Mouse (Mus musculus): ENCODE measurements around the gene Spns2. TPM values are rescaled to one million over a fixed set of nuclear protein-coding genes. Genes with fewer than 3 reads are reported as not detected.
A peak's percentile ranks its signal among the peaks of the same experiment; 100 is the strongest.

Gene Spns2
- polyA plus RNA-seq, 1 experiment from 2014 or later = 2.4 TPM

DNA sequence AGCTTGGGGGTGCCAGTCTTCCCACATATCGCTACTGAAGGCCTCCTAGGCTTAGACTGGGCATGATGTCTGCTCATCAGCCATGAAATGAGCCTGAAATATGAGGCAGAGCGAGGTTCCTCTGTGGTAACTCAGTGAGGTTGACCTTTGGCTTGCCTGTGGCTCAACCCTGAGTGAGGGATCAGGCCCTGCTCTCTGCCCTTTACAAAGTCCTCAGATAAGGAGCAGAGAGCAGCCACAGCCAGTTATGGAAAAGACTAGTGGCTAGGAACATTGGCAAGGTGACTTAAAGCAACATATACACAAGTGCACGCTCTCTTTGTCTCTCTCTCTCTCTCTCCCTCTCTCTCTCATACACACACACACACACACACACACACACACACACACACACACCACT lies 14.8 kb downstream of the Spns2 start:
- H3K9ac ChIP-seq (ENCODE audit: low read depth, low read length) = no peak overlapping the region
- no peak overlapping the region for H3K27ac ChIP-seq (ENCODE audit: low read depth, low read length)
- ATAC-seq (ENCODE audit: low FRiP score, low TSS enrichment) = no peak
- H3K9me3 ChIP-seq (ENCODE audit: control insufficient read depth, low read length) = no peaks in the 10 kb centered on the region
- H3K4me2 ChIP-seq (replicated peaks; ENCODE audit: low read depth, low read length) = no peak overlapping the region
- H3K27me3 ChIP-seq (ENCODE audit: control insufficient read depth, insufficient read depth, low read length) = no peaks in the 10 kb centered on the region
- H3K36me3 ChIP-seq (ENCODE audit: control insufficient read depth, insufficient read depth, low read length) = no peaks in the 10 kb centered on the region
- 66% methylated on average over 3 of the region's 3 CpGs for WGBS
- H3K4me1 ChIP-seq (ENCODE audit: control insufficient read depth, insufficient read depth, low read length) = 0 out of 2 replicates have a peak, but pooled peaks cover 4% of the 10 kb centered on the region
- H3K4me3 ChIP-seq (ENCODE audit: low read length) = no peak overlapping the region

DNA sequence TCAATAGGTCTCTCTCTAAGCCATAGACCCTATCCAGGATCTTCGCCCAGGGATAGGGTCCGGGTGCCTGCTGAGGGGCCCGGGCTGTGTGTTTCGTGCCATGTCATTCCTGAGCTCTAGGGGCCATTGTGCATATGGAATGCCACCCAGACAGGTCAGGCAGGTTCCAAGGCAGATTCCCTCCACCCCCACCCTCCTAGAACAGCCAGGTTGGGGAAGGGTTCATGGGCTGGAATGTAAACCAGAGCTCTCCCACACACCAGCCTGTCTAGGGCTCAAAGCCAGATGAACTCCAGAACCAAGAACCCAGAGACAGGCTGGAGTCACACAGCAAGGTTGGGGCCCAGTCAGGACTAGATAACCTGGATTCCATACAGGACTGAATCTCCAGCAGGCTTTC lies 16.2 kb downstream of the Spns2 start:
- WGBS = 84% methylated on average over 4 of the region's 4 CpGs
- H3K4me2 ChIP-seq (replicated peaks; ENCODE audit: low read depth, low read length) = no peak overlapping the region
- peaks cover 8% of the 10 kb centered on the region for H3K4me1 ChIP-seq (ENCODE audit: control insufficient read depth, insufficient read depth, low read length)
- H3K27me3 ChIP-seq (ENCODE audit: control insufficient read depth, insufficient read depth, low read length) = no peaks in the 10 kb centered on the region
- no peak overlapping the region; the same call in 1 of the 2 replicates for H3K27ac ChIP-seq (ENCODE audit: low read depth, low read length)
- H3K9me3 ChIP-seq (ENCODE audit: control insufficient read depth, low read length) = no peaks in the 10 kb centered on the region
- no peak for ATAC-seq (ENCODE audit: low FRiP score, low TSS enrichment)
- H3K4me3 ChIP-seq (ENCODE audit: low read length) = no peak overlapping the region
- no peak overlapping the region for H3K9ac ChIP-seq (ENCODE audit: low read depth, low read length)
- no peaks in the 10 kb centered on the region for H3K36me3 ChIP-seq (ENCODE audit: control insufficient read depth, insufficient read depth, low read length)

DNA sequence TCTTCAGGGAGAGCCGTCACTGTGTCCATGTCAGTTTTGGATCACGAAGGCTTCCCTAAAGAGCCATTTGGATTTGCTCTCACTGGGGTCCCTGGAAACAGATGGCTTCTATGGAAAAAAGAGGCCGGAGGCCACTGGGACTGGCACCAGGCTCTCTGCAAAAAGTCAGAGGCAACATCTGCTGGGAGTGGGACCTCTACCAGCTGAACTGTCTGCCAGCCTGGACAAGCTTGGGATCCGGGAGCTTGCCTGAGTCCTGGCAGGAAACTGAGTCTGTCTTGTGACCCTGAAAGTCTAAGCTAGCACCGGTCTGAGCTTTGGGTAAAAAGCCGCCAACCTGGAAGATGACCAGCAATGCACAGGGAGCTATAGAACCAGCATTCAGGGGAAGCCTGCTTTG lies 18.3 kb downstream of the Spns2 start:
- 92% methylated on average over 6 of the region's 6 CpGs for WGBS
- H3K27me3 ChIP-seq (ENCODE audit: control insufficient read depth, insufficient read depth, low read length) = no peaks in the 10 kb centered on the region
- ATAC-seq (ENCODE audit: low FRiP score, low TSS enrichment) = no peak
- H3K4me1 ChIP-seq (ENCODE audit: control insufficient read depth, insufficient read depth, low read length) = peaks cover 23% of the 10 kb centered on the region
- no peak overlapping the region for H3K27ac ChIP-seq (ENCODE audit: low read depth, low read length)
- no peak overlapping the region for H3K4me3 ChIP-seq (ENCODE audit: low read length)
- no peaks in the 10 kb centered on the region for H3K36me3 ChIP-seq (ENCODE audit: control insufficient read depth, insufficient read depth, low read length)
- no peak overlapping the region for H3K9ac ChIP-seq (ENCODE audit: low read depth, low read length)
- no peaks in the 10 kb centered on the region for H3K9me3 ChIP-seq (ENCODE audit: control insufficient read depth, low read length)
- H3K4me2 ChIP-seq (replicated peaks; ENCODE audit: low read depth, low read length) = no peak overlapping the region

DNA sequence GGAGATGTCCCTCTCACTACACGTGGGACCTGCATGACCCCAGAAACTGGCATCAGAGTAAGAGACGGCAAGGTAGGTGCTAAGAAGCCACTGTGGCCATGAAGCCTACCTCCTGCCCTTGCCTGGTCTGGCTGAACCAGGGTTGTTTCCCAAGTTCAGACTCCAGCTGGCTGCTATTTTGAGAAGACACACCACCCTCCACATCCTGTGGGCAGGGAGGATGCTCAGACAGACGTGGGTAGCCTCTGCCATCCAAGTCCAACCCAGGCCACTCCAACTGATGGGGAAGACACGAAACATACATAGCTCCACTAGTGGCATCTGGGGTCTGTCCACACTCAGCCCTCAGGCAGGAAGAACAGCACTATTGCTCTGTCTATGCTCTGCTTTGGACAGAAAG lies 19.7 kb downstream of the Spns2 start:
- Histone ChIP-seq H3K4me3 (ENCODE audit: low read length) (no peak overlapping the region), H3K4me1 (ENCODE audit: control insufficient read depth, insufficient read depth, low read length) (peaks cover 28% of the 10 kb centered on the region), H3K9ac (ENCODE audit: low read depth, low read length) (no peak overlapping the region), H3K36me3 (ENCODE audit: control insufficient read depth, insufficient read depth, low read length) (no peaks in the 10 kb centered on the region), H3K27me3 (ENCODE audit: control insufficient read depth, insufficient read depth, low read length) (no peaks in the 10 kb centered on the region), H3K4me2 (replicated peaks; ENCODE audit: low read depth, low read length) (no peak overlapping the region), H3K27ac (ENCODE audit: low read depth, low read length) (no peak overlapping the region; the same call in 1 of the 2 replicates), H3K9me3 (ENCODE audit: control insufficient read depth, low read length) (no peaks in the 10 kb centered on the region)
- ATAC-seq (ENCODE audit: low FRiP score, low TSS enrichment) = no peak
- 69% methylated on average over 4 of the region's 4 CpGs for WGBS

DNA sequence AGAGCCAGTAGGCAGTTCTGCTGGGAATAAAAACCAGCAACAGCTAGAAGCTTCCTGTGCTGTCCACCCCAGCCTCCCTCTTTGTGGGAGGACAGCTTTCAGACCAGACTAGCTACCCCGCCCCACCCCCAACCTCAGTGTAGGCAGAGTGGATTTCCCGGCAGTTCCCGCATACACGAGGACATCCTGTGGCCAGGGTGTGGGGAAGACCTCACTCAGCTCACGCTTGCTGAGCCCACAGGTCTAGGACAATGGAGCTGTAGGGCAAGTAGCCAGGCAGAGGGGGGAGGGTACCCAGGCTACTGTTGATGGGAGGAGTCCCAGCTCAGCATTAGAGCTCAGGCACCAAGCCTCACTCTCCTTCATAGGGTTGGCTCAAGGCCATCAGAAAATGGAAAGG lies 20.5 kb downstream of the Spns2 start:
- H3K9ac ChIP-seq (ENCODE audit: low read depth, low read length) = no peak overlapping the region
- H3K27me3 ChIP-seq (ENCODE audit: control insufficient read depth, insufficient read depth, low read length) = no peaks in the 10 kb centered on the region
- WGBS = 21% methylated on average over 5 of the region's 5 CpGs
- H3K27ac ChIP-seq (ENCODE audit: low read depth, low read length) = peak overlapping the region; percentile 56; the same call in 1 of the 2 replicates
- H3K4me2 ChIP-seq (replicated peaks; ENCODE audit: low read depth, low read length) = no peak overlapping the region
- no peaks in the 10 kb centered on the region for H3K36me3 ChIP-seq (ENCODE audit: control insufficient read depth, insufficient read depth, low read length)
- no peaks in the 10 kb centered on the region for H3K9me3 ChIP-seq (ENCODE audit: control insufficient read depth, low read length)
- peak; percentile 57 for ATAC-seq (ENCODE audit: low FRiP score, low TSS enrichment)
- no peak overlapping the region for H3K4me3 ChIP-seq (ENCODE audit: low read length)
- H3K4me1 ChIP-seq (ENCODE audit: control insufficient read depth, insufficient read depth, low read length) = peaks cover 24% of the 10 kb centered on the region

DNA sequence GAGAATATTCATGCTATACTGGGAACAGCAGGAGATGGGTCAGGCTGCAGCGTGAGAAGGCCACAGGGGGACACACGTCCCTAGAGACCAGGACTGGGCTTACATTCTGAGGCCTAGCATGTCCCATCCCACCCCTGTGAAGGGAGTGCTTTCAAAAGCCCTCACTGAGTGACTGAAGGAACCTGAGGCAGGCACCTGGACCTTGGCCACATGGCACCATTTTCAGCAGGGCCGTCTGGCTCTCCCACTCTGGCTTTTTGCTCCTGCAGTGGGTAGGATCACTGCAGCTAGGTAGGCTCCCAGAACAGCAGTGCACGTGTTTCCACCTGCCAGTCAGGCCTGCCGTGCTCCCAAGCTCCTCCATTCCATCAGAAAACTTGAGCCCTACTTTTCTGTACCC lies 21.2 kb downstream of the Spns2 start:
- Histone ChIP-seq H3K9me3 (ENCODE audit: control insufficient read depth, low read length) (no peaks in the 10 kb centered on the region), H3K4me3 (ENCODE audit: low read length) (no peak overlapping the region), H3K4me2 (replicated peaks; ENCODE audit: low read depth, low read length) (no peak overlapping the region), H3K4me1 (ENCODE audit: control insufficient read depth, insufficient read depth, low read length) (peaks cover 24% of the 10 kb centered on the region), H3K9ac (ENCODE audit: low read depth, low read length) (no peak overlapping the region), H3K36me3 (ENCODE audit: control insufficient read depth, insufficient read depth, low read length) (no peaks in the 10 kb centered on the region), H3K27me3 (ENCODE audit: control insufficient read depth, insufficient read depth, low read length) (no peaks in the 10 kb centered on the region), H3K27ac (ENCODE audit: low read depth, low read length) (peak overlapping the region; percentile 56; the same call in 1 of the 2 replicates)
- no peak for ATAC-seq (ENCODE audit: low FRiP score, low TSS enrichment)
- WGBS = 76% methylated on average over 5 of the region's 5 CpGs

DNA sequence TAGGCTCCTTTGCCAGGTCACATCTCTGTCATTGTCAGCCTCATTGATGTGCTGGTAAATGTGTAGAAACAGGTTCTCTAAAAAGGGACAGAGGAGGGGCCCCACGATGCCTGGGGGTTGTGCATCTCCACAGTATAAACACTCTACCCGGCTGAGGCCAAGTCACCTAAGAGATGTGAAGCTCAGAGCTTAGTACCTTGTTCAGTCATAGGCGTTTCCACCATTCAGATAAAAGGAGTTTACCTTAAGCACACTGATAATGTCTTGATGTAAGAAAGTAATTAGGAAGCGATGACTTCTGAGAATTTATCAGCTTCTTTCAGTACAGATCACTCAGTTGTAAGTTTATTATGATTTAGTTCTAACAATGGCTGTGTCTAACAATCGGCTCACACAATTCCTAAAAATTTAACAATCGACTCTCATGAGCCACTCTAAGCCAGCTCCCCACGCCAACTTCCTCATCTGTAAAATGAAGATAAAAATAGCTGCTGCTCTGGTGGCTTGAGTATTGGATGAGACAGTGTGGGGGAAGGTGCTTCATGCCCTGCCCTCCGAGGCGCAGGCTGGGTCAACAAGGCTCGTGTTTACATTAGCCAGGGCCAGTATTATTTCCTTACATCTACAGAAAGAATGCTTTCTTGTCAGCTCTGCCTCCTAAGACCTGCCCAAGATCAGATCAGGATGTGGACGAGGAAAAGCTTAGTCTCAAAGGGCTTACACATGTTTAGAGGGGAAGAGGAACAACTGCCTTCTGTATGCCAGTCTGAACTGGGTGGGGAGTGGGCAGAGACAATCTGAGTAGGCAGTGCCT lies 22.8 kb downstream of the Spns2 start:
- ATAC-seq (ENCODE audit: low FRiP score, low TSS enrichment) = peak; percentile 40; the same call in 1 of the 2 replicates
- Histone ChIP-seq H3K4me2 (replicated peaks; ENCODE audit: low read depth, low read length) (no peak overlapping the region; the same call in 1 of the 2 replicates), H3K27ac (ENCODE audit: low read depth, low read length) (peak overlapping the region; percentile 70), H3K36me3 (ENCODE audit: control insufficient read depth, insufficient read depth, low read length) (no peaks in the 10 kb centered on the region), H3K4me1 (ENCODE audit: control insufficient read depth, insufficient read depth, low read length) (peaks cover 24% of the 10 kb centered on the region), H3K4me3 (ENCODE audit: low read length) (no peak overlapping the region), H3K27me3 (ENCODE audit: control insufficient read depth, insufficient read depth, low read length) (no peaks in the 10 kb centered on the region), H3K9ac (ENCODE audit: low read depth, low read length) (no peak overlapping the region), H3K9me3 (ENCODE audit: control insufficient read depth, low read length) (no peaks in the 10 kb centered on the region)
- WGBS = 34% methylated on average over 11 of the region's 11 CpGs

DNA sequence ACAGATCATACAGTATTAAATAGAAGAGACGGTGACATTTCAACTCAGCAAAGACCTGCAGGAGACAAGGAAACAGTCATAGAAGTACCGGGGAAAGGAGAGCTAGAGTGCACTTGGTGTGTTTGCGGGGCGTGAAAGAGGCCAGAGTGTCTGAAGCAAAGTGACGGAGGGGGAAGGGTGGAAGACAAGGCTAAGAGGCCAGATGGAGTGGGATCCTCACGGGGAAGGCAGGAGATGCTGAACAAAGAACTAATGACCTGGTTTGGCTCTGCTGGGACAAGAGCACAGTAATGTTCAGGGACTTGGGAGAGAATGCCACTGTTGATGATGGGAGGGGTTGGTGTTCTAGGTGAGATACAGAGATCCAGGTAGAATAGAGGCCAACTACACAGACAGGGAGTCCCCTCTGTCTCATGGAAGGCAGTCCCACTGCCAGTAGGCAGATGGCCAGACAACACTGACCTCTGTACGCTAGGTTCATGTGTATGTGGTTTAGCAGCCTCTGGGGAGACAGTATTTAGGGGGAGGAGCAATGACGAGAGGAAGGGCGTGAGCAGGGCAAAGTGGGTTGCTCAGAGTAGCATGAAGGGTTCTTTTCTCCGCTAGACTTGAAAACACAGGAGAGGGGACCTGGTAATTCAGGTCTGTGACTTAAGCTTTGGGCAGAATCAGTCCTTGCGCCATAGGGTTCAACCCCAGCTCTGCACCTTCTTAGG lies 23.6 kb downstream of the Spns2 start:
- Histone ChIP-seq H3K27ac (ENCODE audit: low read depth, low read length) (peak overlapping the region; percentile 48; the same call in 1 of the 2 replicates), H3K4me2 (replicated peaks; ENCODE audit: low read depth, low read length) (no peak overlapping the region), H3K4me3 (ENCODE audit: low read length) (no peak overlapping the region), H3K4me1 (ENCODE audit: control insufficient read depth, insufficient read depth, low read length) (peaks cover 24% of the 10 kb centered on the region), H3K9ac (ENCODE audit: low read depth, low read length) (no peak overlapping the region), H3K27me3 (ENCODE audit: control insufficient read depth, insufficient read depth, low read length) (no peaks in the 10 kb centered on the region), H3K9me3 (ENCODE audit: control insufficient read depth, low read length) (no peaks in the 10 kb centered on the region), H3K36me3 (ENCODE audit: control insufficient read depth, insufficient read depth, low read length) (no peaks in the 10 kb centered on the region)
- 47% methylated on average over 11 of the region's 11 CpGs for WGBS
- no peak for ATAC-seq (ENCODE audit: low FRiP score, low TSS enrichment)

DNA sequence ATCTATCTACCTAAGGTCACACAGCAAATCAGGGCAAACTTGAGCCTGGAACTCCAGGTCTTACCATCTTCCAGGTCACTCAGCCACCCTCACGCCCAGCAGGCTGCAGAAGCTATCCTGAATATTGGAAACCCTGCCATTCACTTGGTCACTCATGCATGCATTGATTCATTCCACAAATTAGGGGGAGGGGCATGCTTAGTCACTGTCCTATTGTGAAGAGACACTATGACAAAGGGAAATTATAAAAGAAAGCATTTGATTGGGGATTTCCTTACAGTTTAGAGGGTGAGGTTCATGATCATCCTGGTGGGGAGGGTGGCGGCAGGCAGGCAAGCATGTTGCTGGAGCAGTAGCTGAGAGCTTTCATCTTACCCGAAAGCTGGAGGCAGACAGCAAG lies 24.9 kb downstream of the Spns2 start:
- Histone ChIP-seq H3K9me3 (ENCODE audit: control insufficient read depth, low read length) (no peaks in the 10 kb centered on the region), H3K27me3 (ENCODE audit: control insufficient read depth, insufficient read depth, low read length) (no peaks in the 10 kb centered on the region), H3K9ac (ENCODE audit: low read depth, low read length) (no peak overlapping the region), H3K36me3 (ENCODE audit: control insufficient read depth, insufficient read depth, low read length) (no peaks in the 10 kb centered on the region), H3K4me1 (ENCODE audit: control insufficient read depth, insufficient read depth, low read length) (peaks cover 24% of the 10 kb centered on the region), H3K4me2 (replicated peaks; ENCODE audit: low read depth, low read length) (no peak overlapping the region), H3K27ac (ENCODE audit: low read depth, low read length) (no peak overlapping the region), H3K4me3 (ENCODE audit: low read length) (no peak overlapping the region)
- ATAC-seq (ENCODE audit: low FRiP score, low TSS enrichment) = no peak
- WGBS = 56% methylated on average over 3 of the region's 3 CpGs
